Mouse (Mus musculus): ENCODE measurements around the gene Man1c1.

- no peak for TF ChIP-seq CTCF (IDR thresholded peaks at IDR 0.05; ENCODE audit: extremely low read depth, insufficient read depth, insufficient read length, insufficient replicate concordance)
- TF ChIP-seq POLR2A (IDR thresholded peaks at IDR 0.05; ENCODE audit: low read depth, low read length) = no peak
Observed at GRCm38 (mm10) chr4:134526220-134526619, 177.9 kb downstream of the Man1c1 start.

All from spleen, adult 2 months (tissue).